Mouse (Mus musculus): Measurements from ENCODE around the gene Xpr1. TPM values are rescaled to one million over a fixed set of nuclear protein-coding genes. Genes with fewer than 3 reads are reported as not detected.
"Not testable (repeated sequence)": the region's sequence is repeated elsewhere in the genome, so short reads cannot be mapped to it uniquely, and the experiment has no call there.

Gene Xpr1
- polyA plus RNA-seq, 1 experiment: 8.7 TPM

GRCm38 (mm10) chr1:155274976-155275375, 142.2 kb downstream of the Xpr1 start:
- H3K4me2 ChIP-seq (ENCODE audit: low read depth): no peak overlapping the region
- H3K36me3 ChIP-seq (ENCODE audit: control insufficient read depth, insufficient read depth): no peaks in the 10 kb centered on the region
- no peak overlapping the region for H3K4me3 ChIP-seq
- H3K79me2 ChIP-seq (ENCODE audit: control insufficient read depth, insufficient read depth): no peaks in the 10 kb centered on the region
- no peaks in the 10 kb centered on the region for H3K27me3 ChIP-seq (ENCODE audit: control insufficient read depth, insufficient read depth, insufficient read length)
- TF ChIP-seq E2F4 (IDR thresholded peaks at IDR 0.05; ENCODE audit: insufficient read depth) (no peak), TCF3 (IDR thresholded peaks at IDR 0.05; ENCODE audit: insufficient read length, low read depth) (no peak), POLR2AphosphoS2 (IDR thresholded peaks at IDR 0.05; ENCODE audit: insufficient read length, low read depth) (no peak), REST (IDR thresholded peaks at IDR 0.05; ENCODE audit: insufficient read depth, insufficient read length) (no peak), MAX (IDR thresholded peaks at IDR 0.05; ENCODE audit: low read depth) (no peak), CEBPB (IDR thresholded peaks at IDR 0.05; ENCODE audit: insufficient read depth, poor library complexity, severe bottlenecking) (no peak), TCF12 (IDR thresholded peaks at IDR 0.05; ENCODE audit: insufficient read depth, poor library complexity, severe bottlenecking) (no peak), POLR2A (IDR thresholded peaks at IDR 0.05; ENCODE audit: insufficient read length, low read depth) (no peak), USF1 (IDR thresholded peaks at IDR 0.05; ENCODE audit: low read depth) (no peak), MYOD1 (IDR thresholded peaks at IDR 0.05; ENCODE audit: control insufficient read depth in 1 of 3, insufficient read length in 2 of 3, low read depth in 2 of 3) (no peak), SRF (IDR thresholded peaks at IDR 0.05; ENCODE audit: control insufficient read depth, insufficient read length, low read depth) (no peak), MYOG (IDR thresholded peaks at IDR 0.05; ENCODE audit: control insufficient read depth in 1 of 3, insufficient read depth in 1 of 3, insufficient read length in 2 of 3, low read depth in 2 of 3) (no peak)
- H3ac ChIP-seq (ENCODE audit: control insufficient read depth, insufficient read length): no peak overlapping the region

- Histone ChIP-seq H3K4me3 (no peak overlapping the region), H3K27me3 (ENCODE audit: control insufficient read depth, insufficient read depth, insufficient read length) (no peaks in the 10 kb centered on the region), H3K4me2 (ENCODE audit: low read depth) (no peak overlapping the region), H3K36me3 (ENCODE audit: control insufficient read depth, insufficient read depth) (no peaks in the 10 kb centered on the region), H3ac (ENCODE audit: control insufficient read depth, insufficient read length) (no peak overlapping the region), H3K79me2 (ENCODE audit: control insufficient read depth, insufficient read depth) (no peaks in the 10 kb centered on the region)
- TF ChIP-seq CEBPB (IDR thresholded peaks at IDR 0.05; ENCODE audit: insufficient read depth, poor library complexity, severe bottlenecking) (no peak), MYOG (IDR thresholded peaks at IDR 0.05; ENCODE audit: control insufficient read depth in 1 of 3, insufficient read depth in 1 of 3, insufficient read length in 2 of 3, low read depth in 2 of 3) (peak in 1 of 3 experiments; percentile 6)
These were observed 144.3 kb downstream of the Xpr1 start for GRCm38 (mm10) chr1:155272953-155273352.

GRCm38 (mm10) chr1:155262496-155262895, 154.7 kb downstream of the Xpr1 start:
- not testable (repeated sequence) for H3K79me2 ChIP-seq (ENCODE audit: control insufficient read depth, insufficient read depth); H3K4me3 ChIP-seq; H3ac ChIP-seq (ENCODE audit: control insufficient read depth, insufficient read length); H3K36me3 ChIP-seq (ENCODE audit: control insufficient read depth, insufficient read depth); H3K27me3 ChIP-seq (ENCODE audit: control insufficient read depth, insufficient read depth, insufficient read length); H3K4me2 ChIP-seq (ENCODE audit: low read depth)

GRCm38 (mm10) chr1:155254309-155254708, 162.9 kb downstream of the Xpr1 start:
- Histone ChIP-seq H3K4me3 (no peak overlapping the region), H3K79me2 (ENCODE audit: control insufficient read depth, insufficient read depth) (no peaks in the 10 kb centered on the region), H3K36me3 (ENCODE audit: control insufficient read depth, insufficient read depth) (no peaks in the 10 kb centered on the region), H3ac (ENCODE audit: control insufficient read depth, insufficient read length) (no peak overlapping the region), H3K4me2 (ENCODE audit: low read depth) (no peak overlapping the region), H3K27me3 (ENCODE audit: control insufficient read depth, insufficient read depth, insufficient read length) (peaks cover 4% of the 10 kb centered on the region)
- TF ChIP-seq E2F4 (IDR thresholded peaks at IDR 0.05; ENCODE audit: insufficient read depth) (no peak), CEBPB (IDR thresholded peaks at IDR 0.05; ENCODE audit: insufficient read depth, poor library complexity, severe bottlenecking) (no peak), USF1 (IDR thresholded peaks at IDR 0.05; ENCODE audit: low read depth) (no peak), POLR2AphosphoS2 (IDR thresholded peaks at IDR 0.05; ENCODE audit: insufficient read length, low read depth) (no peak), TCF12 (IDR thresholded peaks at IDR 0.05; ENCODE audit: insufficient read depth, poor library complexity, severe bottlenecking) (no peak), MAX (IDR thresholded peaks at IDR 0.05; ENCODE audit: low read depth) (no peak), TCF3 (IDR thresholded peaks at IDR 0.05; ENCODE audit: insufficient read length, low read depth) (no peak), MYOG (IDR thresholded peaks at IDR 0.05; ENCODE audit: control insufficient read depth in 1 of 3, insufficient read depth in 1 of 3, insufficient read length in 2 of 3, low read depth in 2 of 3) (no peak), SRF (IDR thresholded peaks at IDR 0.05; ENCODE audit: control insufficient read depth, insufficient read length, low read depth) (no peak), REST (IDR thresholded peaks at IDR 0.05; ENCODE audit: insufficient read depth, insufficient read length) (no peak), POLR2A (IDR thresholded peaks at IDR 0.05; ENCODE audit: insufficient read length, low read depth) (no peak), MYOD1 (IDR thresholded peaks at IDR 0.05; ENCODE audit: control insufficient read depth in 1 of 3, insufficient read length in 2 of 3, low read depth in 2 of 3) (no peak)

GRCm38 (mm10) chr1:155253126-155253525, 164.1 kb downstream of the Xpr1 start:
- Histone ChIP-seq H3K4me2 (ENCODE audit: low read depth) (no peak overlapping the region), H3ac (ENCODE audit: control insufficient read depth, insufficient read length) (no peak overlapping the region), H3K79me2 (ENCODE audit: control insufficient read depth, insufficient read depth) (no peaks in the 10 kb centered on the region), H3K27me3 (ENCODE audit: control insufficient read depth, insufficient read depth, insufficient read length) (peaks cover 4% of the 10 kb centered on the region), H3K4me3 (no peak overlapping the region), H3K36me3 (ENCODE audit: control insufficient read depth, insufficient read depth) (no peaks in the 10 kb centered on the region)
- TF ChIP-seq TCF3 (IDR thresholded peaks at IDR 0.05; ENCODE audit: insufficient read length, low read depth): no peak
- TF ChIP-seq USF1 (IDR thresholded peaks at IDR 0.05; ENCODE audit: low read depth): no peak

- H3K79me2 ChIP-seq (ENCODE audit: control insufficient read depth, insufficient read depth): no peaks in the 10 kb centered on the region
- H3K4me2 ChIP-seq (ENCODE audit: low read depth): no peak overlapping the region
- no peak overlapping the region for H3ac ChIP-seq (ENCODE audit: control insufficient read depth, insufficient read length)
- H3K4me3 ChIP-seq: no peak overlapping the region
- peaks cover 4% of the 10 kb centered on the region for H3K27me3 ChIP-seq (ENCODE audit: control insufficient read depth, insufficient read depth, insufficient read length)
- TF ChIP-seq POLR2AphosphoS2 (IDR thresholded peaks at IDR 0.05; ENCODE audit: insufficient read length, low read depth): no peak
- no peak for TF ChIP-seq USF1 (IDR thresholded peaks at IDR 0.05; ENCODE audit: low read depth)
- TF ChIP-seq MYOD1 (IDR thresholded peaks at IDR 0.05; ENCODE audit: control insufficient read depth in 1 of 3, insufficient read length in 2 of 3, low read depth in 2 of 3): no peak
- no peak for TF ChIP-seq POLR2A (IDR thresholded peaks at IDR 0.05; ENCODE audit: insufficient read length, low read depth)
- TF ChIP-seq E2F4 (IDR thresholded peaks at IDR 0.05; ENCODE audit: insufficient read depth): no peak
- no peak for TF ChIP-seq REST (IDR thresholded peaks at IDR 0.05; ENCODE audit: insufficient read depth, insufficient read length)
- TF ChIP-seq TCF12 (IDR thresholded peaks at IDR 0.05; ENCODE audit: insufficient read depth, poor library complexity, severe bottlenecking): no peak
- TF ChIP-seq MAX (IDR thresholded peaks at IDR 0.05; ENCODE audit: low read depth): no peak
- TF ChIP-seq MYOG (IDR thresholded peaks at IDR 0.05; ENCODE audit: control insufficient read depth in 1 of 3, insufficient read depth in 1 of 3, insufficient read length in 2 of 3, low read depth in 2 of 3): no peak
- TF ChIP-seq TCF3 (IDR thresholded peaks at IDR 0.05; ENCODE audit: insufficient read length, low read depth): no peak
- TF ChIP-seq SRF (IDR thresholded peaks at IDR 0.05; ENCODE audit: control insufficient read depth, insufficient read length, low read depth): no peak
- TF ChIP-seq CEBPB (IDR thresholded peaks at IDR 0.05; ENCODE audit: insufficient read depth, poor library complexity, severe bottlenecking): no peak
- no peaks in the 10 kb centered on the region for H3K36me3 ChIP-seq (ENCODE audit: control insufficient read depth, insufficient read depth)
These were observed 164.5 kb downstream of the Xpr1 start for GRCm38 (mm10) chr1:155252631-155253121.

Data from myocyte (in vitro differentiated cells).